Mouse (Mus musculus) megakaryocyte, embryonic 14.5 days (primary cell): Measurements from ENCODE around the gene Gpr82.

ENCODE experiments used
- FLI1 ChIP-seq: IDR thresholded peaks from 2 replicates; pipeline ENCODE4 v1.6.1; 2012; ENCODE audit warnings: low read length, inconsistent platforms, mixed read lengths
- GATA1 ChIP-seq: IDR thresholded peaks from 3 replicates; pipeline ENCODE4 v1.6.1; 2012; ENCODE audit warnings: mixed read lengths, low read length, inconsistent platforms, borderline replicate concordance

- TF ChIP-seq FLI1 (no peak), GATA1 (no peak)
Measured at GRCm38 (mm10) chrX:13655005-13655421, 6.2 kb upstream of the Gpr82 start.
